Mouse (Mus musculus): Measurements from ENCODE around the gene Scrg1.
"Not testable (repeated sequence)": the region's sequence is repeated elsewhere in the genome, so short reads cannot be mapped to it uniquely, and the experiment has no call there.

Scrg1 gene

DNA sequence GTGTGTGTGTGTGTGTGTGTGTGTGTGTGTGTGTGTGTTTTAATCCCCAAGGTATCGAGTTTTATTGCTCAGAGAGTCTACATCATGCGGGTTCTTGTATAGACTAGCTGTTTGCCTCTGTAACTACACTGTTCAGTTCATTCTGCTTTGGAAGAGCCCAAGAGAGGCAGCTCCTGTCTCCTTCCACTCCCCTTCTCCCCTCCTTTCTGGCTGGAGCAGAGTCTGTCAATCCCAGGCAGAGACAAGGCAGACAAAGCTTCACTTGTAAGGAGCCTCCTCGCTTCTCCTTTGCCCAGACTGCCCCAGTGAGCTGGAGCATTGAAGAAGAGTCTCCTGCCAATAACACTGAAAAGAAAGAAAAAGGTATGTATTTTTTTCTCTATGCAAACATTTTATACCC is at the start of gene Scrg1:
Scrg1 (plus strand) TSS at position 159 of the 400 bp plus-strand sequence.
- no peak for DNase-seq (ENCODE audit: extremely low read depth, insufficient read length, low spot score)

DNA sequence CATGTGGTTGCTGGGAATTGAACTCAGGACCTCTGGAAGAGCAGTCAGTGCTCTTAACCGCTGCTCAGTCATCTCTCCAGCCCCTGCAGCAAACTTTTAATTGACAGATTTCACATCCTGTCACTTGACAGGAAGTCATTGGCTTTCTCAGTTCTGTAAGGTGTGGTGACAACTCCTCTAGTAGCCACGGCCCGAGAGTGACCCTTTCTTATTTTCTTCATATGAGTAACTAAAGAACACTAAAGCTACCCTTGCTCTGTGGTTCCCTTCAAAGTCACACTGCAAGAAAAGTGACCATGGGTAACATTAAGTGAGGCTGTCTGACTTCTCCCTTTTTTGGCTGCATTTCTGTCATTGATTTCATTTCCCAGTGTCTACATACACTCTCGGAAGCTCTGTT is 49.4 kb upstream of the Scrg1 start:
- DNase-seq (ENCODE audit: extremely low read depth, insufficient read length, low spot score), result no peak

DNA sequence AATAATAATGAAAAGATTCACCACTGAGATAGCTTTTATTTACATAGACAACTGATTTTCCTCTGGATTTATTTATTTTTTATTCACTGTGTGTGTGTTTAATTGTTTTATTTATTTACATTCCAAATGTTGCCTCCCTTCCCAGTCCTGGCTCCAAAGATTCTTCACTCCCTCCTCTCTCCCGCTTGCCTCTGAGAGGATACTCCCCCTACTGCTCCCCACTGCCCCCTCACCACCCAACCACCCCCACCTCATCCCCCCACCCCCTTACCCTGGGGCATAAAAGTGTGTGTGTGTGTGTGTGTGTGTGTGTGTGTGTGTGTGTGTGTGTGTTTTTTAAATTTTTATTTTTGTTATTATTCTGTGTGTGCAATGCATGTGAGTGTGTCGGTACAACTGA is 46.4 kb upstream of the Scrg1 start:
- DNase-seq (ENCODE audit: extremely low read depth, insufficient read length, low spot score), result no peak

- no peak for DNase-seq (ENCODE audit: extremely low read depth, insufficient read length, low spot score)
Observed at GRCm38 (mm10) chr8:57409779-57410472, 45.8 kb upstream of the Scrg1 start.

- DNase-seq (ENCODE audit: extremely low read depth, insufficient read length, low spot score), result no peak
Observed at GRCm38 (mm10) chr8:57410473-57410863, 45.3 kb upstream of the Scrg1 start.

GRCm38 (mm10) chr8:57411366-57411765 is 44.4 kb upstream of the Scrg1 start:
- no peak for DNase-seq (ENCODE audit: extremely low read depth, insufficient read length, low spot score)

DNA sequence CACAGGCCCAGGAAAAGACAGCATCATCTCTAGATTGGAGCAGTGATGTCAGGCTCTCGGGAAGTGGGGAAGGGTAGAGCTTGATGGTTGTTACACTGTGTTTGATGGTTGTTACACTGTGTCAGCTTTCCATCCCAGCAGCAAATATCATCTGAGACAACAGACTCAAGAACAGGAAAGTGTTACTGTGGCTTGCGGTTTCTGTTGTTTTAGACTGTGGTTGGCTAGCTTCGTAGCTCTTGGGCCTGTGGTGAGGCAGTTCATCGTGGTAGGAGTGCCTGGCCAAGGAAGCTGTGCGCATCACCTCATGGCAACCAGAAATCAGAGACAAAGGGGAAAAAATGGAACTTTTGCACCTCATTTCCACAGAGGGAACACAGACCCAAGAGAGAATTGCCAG is 38.9 kb upstream of the Scrg1 start:
- no peak for DNase-seq (ENCODE audit: extremely low read depth, insufficient read length, low spot score)

- DNase-seq (ENCODE audit: extremely low read depth, insufficient read length, low spot score), result no peak
Observed at GRCm38 (mm10) chr8:57426074-57426473, 29.6 kb upstream of the Scrg1 start.

DNA sequence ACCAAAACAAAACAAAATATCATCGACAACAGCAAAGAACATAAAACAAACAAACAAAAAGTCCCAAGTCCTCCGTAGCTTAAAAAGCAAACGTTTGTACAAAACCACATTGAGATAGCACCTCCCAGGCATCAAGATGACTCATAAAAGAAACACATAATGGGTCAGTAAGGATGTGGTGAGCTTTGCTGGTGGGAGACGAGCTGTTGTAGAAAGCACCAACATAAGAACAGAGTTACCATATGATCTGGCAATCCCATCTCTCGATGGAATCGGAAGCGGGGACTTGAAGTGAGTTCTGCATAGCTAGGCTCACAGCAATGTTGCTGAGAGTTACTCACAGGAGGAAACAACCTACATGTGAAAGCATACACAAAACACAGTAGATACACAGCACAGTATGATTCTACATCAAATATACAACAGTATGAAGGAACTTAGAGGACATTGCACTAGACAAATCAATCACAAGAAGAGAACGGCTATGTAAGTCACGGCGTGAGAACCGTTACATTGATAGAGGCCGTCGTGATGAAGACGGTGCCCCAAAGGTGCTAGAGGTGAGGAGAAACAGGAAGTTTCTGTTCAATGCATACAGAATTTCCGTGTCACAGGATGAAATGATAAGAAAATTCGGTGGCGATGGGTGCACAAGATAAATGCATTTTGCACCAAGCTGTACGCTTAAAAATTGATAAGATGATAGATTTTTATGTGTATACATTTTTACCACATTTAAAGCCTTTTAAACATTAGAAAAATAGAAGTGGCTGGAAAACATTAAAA is 27.9 kb upstream of the Scrg1 start:
- peak; percentile 20 for DNase-seq (ENCODE audit: extremely low read depth, insufficient read length, low spot score)

DNA sequence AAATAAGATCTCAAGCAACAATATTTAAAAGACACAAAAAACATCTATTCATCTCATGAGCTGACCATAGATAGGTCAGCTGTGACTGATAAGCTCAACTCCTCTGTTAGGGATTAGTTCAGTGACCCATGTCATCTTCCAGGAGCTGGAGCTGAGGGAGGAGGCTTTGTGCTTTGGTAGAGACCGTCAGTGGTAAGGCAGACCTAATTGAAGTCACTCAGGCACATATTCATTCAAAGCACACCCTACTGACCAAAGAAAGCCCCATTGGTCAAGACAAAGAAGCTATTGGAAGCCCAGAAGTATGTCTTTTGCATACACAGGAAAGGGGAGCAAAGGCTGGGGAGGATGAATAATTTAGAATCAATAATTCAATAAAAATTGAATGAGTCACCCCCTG is 27.2 kb upstream of the Scrg1 start:
- DNase-seq (ENCODE audit: extremely low read depth, insufficient read length, low spot score), result no peak

- DNase-seq (ENCODE audit: extremely low read depth, insufficient read length, low spot score), result peak; percentile 19
Observed at GRCm38 (mm10) chr8:57429166-57429887, 26.4 kb upstream of the Scrg1 start.

GRCm38 (mm10) chr8:57429888-57430274 is 25.8 kb upstream of the Scrg1 start:
- peak; percentile 15 for DNase-seq (ENCODE audit: extremely low read depth, insufficient read length, low spot score)

GRCm38 (mm10) chr8:57430901-57431300 is 24.8 kb upstream of the Scrg1 start:
- DNase-seq (ENCODE audit: extremely low read depth, insufficient read length, low spot score), result no peak

DNA sequence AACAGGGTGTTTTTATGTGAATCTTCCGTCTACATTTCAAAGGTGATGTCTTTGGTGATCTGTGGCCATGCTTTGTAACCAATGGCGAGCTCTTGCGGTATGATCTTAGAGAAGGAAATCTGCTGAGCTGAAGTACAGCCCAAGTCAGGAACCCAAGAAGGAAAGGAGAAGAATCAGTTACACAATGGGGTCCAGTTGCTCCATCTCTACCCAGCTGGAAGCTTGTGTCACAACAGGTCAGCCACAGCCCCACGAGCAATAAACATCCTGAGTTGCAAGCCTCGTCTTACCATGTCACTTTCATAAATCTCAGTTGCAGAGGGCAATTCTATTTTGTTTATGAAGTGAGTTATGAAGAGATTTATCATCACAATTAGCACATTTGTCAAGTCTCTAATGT is 22.9 kb upstream of the Scrg1 start:
- DNase-seq (ENCODE audit: extremely low read depth, insufficient read length, low spot score), result no peak

- DNase-seq (ENCODE audit: extremely low read depth, insufficient read length, low spot score), result no peak
Observed at GRCm38 (mm10) chr8:57435768-57436436, 19.8 kb upstream of the Scrg1 start.

DNA sequence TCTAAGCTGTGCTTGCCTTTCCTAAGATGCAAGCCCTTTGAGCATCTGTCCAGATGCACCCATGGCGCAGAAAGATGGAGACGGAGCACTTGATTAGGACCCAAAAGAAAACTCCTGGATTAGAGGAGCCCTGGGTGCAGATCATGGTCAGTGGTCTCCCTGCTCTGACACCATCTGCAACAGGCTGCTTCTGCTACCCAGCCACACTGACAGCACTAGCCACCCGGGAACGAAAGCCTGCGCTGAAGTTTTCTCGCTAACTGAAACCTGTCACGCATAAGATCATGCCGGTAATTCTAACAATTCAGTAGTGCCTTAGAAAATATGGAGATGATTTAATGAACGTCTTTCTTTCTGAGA is 19.3 kb upstream of the Scrg1 start:
- DNase-seq (ENCODE audit: extremely low read depth, insufficient read length, low spot score), result no peak

GRCm38 (mm10) chr8:57441131-57441530 is 14.6 kb upstream of the Scrg1 start:
- DNase-seq (ENCODE audit: extremely low read depth, insufficient read length, low spot score), result no peak

GRCm38 (mm10) chr8:57441556-57441955 is 14.2 kb upstream of the Scrg1 start:
- DNase-seq (ENCODE audit: extremely low read depth, insufficient read length, low spot score), result no peak

DNA sequence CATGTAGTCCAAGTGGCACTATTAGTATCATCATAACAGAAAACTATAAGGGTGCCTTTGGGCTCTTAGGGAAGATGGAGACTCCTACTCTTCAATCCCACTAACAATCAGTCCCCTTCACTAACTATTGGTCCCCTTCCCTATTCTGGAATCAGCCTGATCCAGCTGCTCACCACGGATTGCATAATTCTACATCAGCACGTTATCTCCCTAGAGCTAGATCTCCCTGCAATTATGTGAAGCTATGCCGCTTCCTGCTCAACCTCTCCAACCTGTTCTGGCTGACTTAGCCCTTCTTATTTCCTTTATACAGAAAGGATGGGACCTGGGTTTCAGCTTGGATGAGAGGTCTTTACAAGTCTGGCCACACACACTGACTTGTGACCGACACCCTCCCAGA is 12.4 kb upstream of the Scrg1 start:
- DNase-seq (ENCODE audit: extremely low read depth, insufficient read length, low spot score), result no peak

DNA sequence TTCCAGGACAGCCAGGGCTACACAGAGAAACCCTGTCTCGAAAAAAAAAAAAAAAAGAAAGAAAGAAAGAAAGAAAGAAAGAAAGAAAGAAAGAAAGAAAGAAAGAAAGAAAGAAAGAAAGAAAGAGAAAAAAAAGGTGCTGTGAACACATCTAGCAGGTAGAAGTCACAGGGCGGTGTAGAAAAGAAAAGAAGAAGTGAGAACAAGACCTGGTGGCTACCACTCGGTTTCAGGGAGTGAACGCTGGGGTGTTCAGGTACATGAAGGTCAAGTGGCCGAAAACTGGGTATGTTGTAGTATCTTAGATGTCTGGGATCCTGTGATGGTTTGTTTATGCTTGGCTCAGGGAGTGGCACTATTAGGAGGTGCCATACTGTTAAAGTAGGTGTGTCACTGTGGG is 9.8 kb upstream of the Scrg1 start:
- DNase-seq (ENCODE audit: extremely low read depth, insufficient read length, low spot score), result not testable (repeated sequence)

GRCm38 (mm10) chr8:57450726-57451125 is 5.0 kb upstream of the Scrg1 start:
- DNase-seq (ENCODE audit: extremely low read depth, insufficient read length, low spot score), result no peak
